In the genomic region with DNA sequence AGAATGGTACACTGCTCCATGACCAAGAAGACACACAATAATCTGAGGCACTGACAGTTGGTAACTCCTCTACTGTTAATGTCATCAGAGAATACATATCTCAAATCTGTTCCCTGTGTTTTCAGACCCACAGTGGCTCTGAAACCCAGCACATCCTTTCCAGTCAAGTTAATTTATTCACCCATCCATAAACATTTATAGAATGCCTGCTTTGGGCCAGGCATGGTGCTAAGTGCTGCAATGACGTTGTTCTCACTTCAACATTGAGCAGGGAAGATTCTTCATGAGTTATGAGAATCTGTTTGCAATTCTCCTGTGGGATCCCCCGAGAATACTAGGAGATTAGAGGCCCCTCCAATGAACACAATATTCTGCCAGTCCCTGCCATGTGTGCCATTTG, we compare ENCODE assay signal across 28 mouse cellular contexts. TPM values are rescaled to one million over a fixed set of nuclear protein-coding genes. Genes with fewer than 3 reads are reported as not detected.
DNase-seq lines count a peak whose midpoint lies in the region; ATAC-seq and TF ChIP-seq lines count a peak whose summit lies in the region.
"Had no signal": no experiment of that assay in that cellular context is flagged by ENCODE, and none has a peak within 500 bp of the region (broad histone marks: within the 10 kb centered on the region; RNA-seq: fewer than 3 reads in every experiment).

No protein-coding gene starts in this region.

- no peak overlapping the region for H3K4me2 ChIP-seq in forebrain, postnatal 0 days (ENCODE audit: low read depth)
- no peak overlapping the region for H3K4me2 ChIP-seq in forebrain, embryonic 12.5 days
- H3K4me2 ChIP-seq: embryonic facial prominence, embryonic 13.5 days; embryonic facial prominence, embryonic 15.5 days; forebrain, embryonic 13.5 days; forebrain, embryonic 15.5 days had no signal

- no peak for TF ChIP-seq CTCF in forebrain, postnatal 0 days (IDR thresholded peaks at IDR 0.05; ENCODE audit: low read depth)

- H3K4me1 ChIP-seq in forebrain, postnatal 0 days (ENCODE audit: insufficient read depth): no peaks in the 10 kb centered on the region
- H3K4me1 ChIP-seq in forebrain, embryonic 12.5 days: no peaks in the 10 kb centered on the region
- H3K4me1 ChIP-seq: embryonic facial prominence, embryonic 13.5 days; embryonic facial prominence, embryonic 15.5 days; forebrain, embryonic 10.5 days; forebrain, embryonic 13.5 days; forebrain, embryonic 15.5 days had no signal

- WGBS in forebrain, postnatal 0 days: 53% methylated on average over 2 of the region's 2 CpGs
- 76% methylated on average over 2 of the region's 2 CpGs for WGBS in forebrain, embryonic 12.5 days

- no peak overlapping the region for H3K9ac ChIP-seq in forebrain, postnatal 0 days
- H3K9ac ChIP-seq in forebrain, embryonic 12.5 days: no peak overlapping the region
- H3K9ac ChIP-seq: embryonic facial prominence, embryonic 13.5 days; embryonic facial prominence, embryonic 15.5 days; forebrain, embryonic 13.5 days; forebrain, embryonic 15.5 days had no signal

- no peak overlapping the region for H3K27ac ChIP-seq in forebrain, postnatal 0 days (ENCODE audit: low read depth, low read length)
- no peak overlapping the region for H3K27ac ChIP-seq in forebrain, embryonic 12.5 days
- H3K27ac ChIP-seq: embryonic facial prominence, embryonic 13.5 days; embryonic facial prominence, embryonic 15.5 days; forebrain, embryonic 10.5 days; forebrain, embryonic 13.5 days; forebrain, embryonic 15.5 days had no signal

- H3K9me3 ChIP-seq in forebrain, postnatal 0 days (ENCODE audit: low read length): no peaks in the 10 kb centered on the region
- H3K9me3 ChIP-seq in forebrain, embryonic 12.5 days: no peaks in the 10 kb centered on the region
- H3K9me3 ChIP-seq: embryonic facial prominence, embryonic 13.5 days; embryonic facial prominence, embryonic 15.5 days; forebrain, embryonic 13.5 days; forebrain, embryonic 15.5 days; G1E had no signal

- H3K36me3 ChIP-seq in forebrain, postnatal 0 days (ENCODE audit: insufficient read depth): no peaks in the 10 kb centered on the region
- no peaks in the 10 kb centered on the region for H3K36me3 ChIP-seq in forebrain, embryonic 12.5 days (replicated peaks)
- H3K36me3 ChIP-seq: embryonic facial prominence, embryonic 13.5 days; embryonic facial prominence, embryonic 15.5 days; forebrain, embryonic 10.5 days; forebrain, embryonic 15.5 days; G1E had no signal

- ATAC-seq in forebrain, postnatal 0 days: peak; percentile 64
- ATAC-seq in forebrain, embryonic 12.5 days (ENCODE audit: low FRiP score): no peak
- ATAC-seq: activated CD4-positive, CD25-positive, alpha-beta regulatory T cell, adult 4 months; CD4-positive, CD25-positive, alpha-beta regulatory T cell, adult 4 months; forebrain, embryonic 13.5 days; forebrain, embryonic 15.5 days; Patski had no signal

- no peaks in the 10 kb centered on the region for H3K27me3 ChIP-seq in forebrain, postnatal 0 days (ENCODE audit: insufficient read depth, low read length)
- no peaks in the 10 kb centered on the region for H3K27me3 ChIP-seq in forebrain, embryonic 12.5 days
- H3K27me3 ChIP-seq: CH12.LX; embryonic facial prominence, embryonic 13.5 days; embryonic facial prominence, embryonic 15.5 days; forebrain, embryonic 13.5 days; forebrain, embryonic 15.5 days had no signal

- no peak overlapping the region for H3K4me3 ChIP-seq in forebrain, postnatal 0 days (ENCODE audit: low read depth, low read length)
- no peak overlapping the region for H3K4me3 ChIP-seq in forebrain, embryonic 12.5 days (replicated peaks)
- H3K4me3 ChIP-seq: embryonic facial prominence, embryonic 13.5 days; embryonic facial prominence, embryonic 15.5 days; erythroblast, embryonic 14.5 days; forebrain, embryonic 10.5 days; forebrain, embryonic 13.5 days; forebrain, embryonic 15.5 days had no signal

- no peak for DNase-seq in forebrain, postnatal 0 days
- peak; percentile 41 for DNase-seq in heart, adult 11 months
- no peak for DNase-seq in heart, adult 8-10 months (ENCODE audit: low spot score)
- DNase-seq in right cerebral cortex, adult 18-20 months: peak; percentile 8
- DNase-seq in right cerebral cortex, postnatal 25 days: no peak
- DNase-seq: adrenal gland, adult 8-10 months; adrenal gland, postnatal 14 days; adrenal gland, postnatal 36 days; B cell, adult 2 months; cerebellum, adult 11 months; cerebellum, adult 18-20 months; cerebellum, adult 8-10 months; cerebellum, adult 9-11 months; cerebellum, postnatal 14 days; cerebellum, postnatal 36 days; embryo, embryonic 11 days had no signal

RNA-seq across cellular contexts. Expression of gene Pter, which starts 11.4 kb away (rescaled TPM):
- 3.6 and 4.6 TPM in 2 replicates for total RNA-seq in forebrain, postnatal 0 days (2014; rRNA removed)
- polyA plus RNA-seq in forebrain, postnatal 0 days (2015; fragmentation: Nextera tagmentation; extraction: Ambion mirVana): 3.8 and 5.4 TPM in 2 replicates
- 4.4 and 7.5 TPM in 2 replicates for polyA plus RNA-seq in forebrain, embryonic 12.5 days (2016; fragmentation: Nextera tagmentation; extraction: Ambion mirVana)
- total RNA-seq in heart, adult 8-10 months (2022): 10 to 100 TPM in 1 of 4 experiments, 1 to 10 TPM in 3; 8.3 to 12.6 (median 9.7) TPM

Comparison
In these comparisons a context has a peak if more than half of its experiments do, and no peak if none do; other contexts are left out.
1. DNase-seq: peak in heart, adult 11 months (single experiment) and right cerebral cortex, adult 18-20 months (single experiment); none in forebrain, postnatal 0 days (single experiment), heart, adult 8-10 months (single experiment) and right cerebral cortex, postnatal 25 days (single experiment).